Mouse (Mus musculus): ENCODE data around the gene Wdr91.

- TF ChIP-seq ZC3H11A (IDR thresholded peaks at IDR 0.05; ENCODE audit: borderline replicate concordance, low read depth, low read length) (no peak), CHD2 (IDR thresholded peaks at IDR 0.05; ENCODE audit: low read depth, low read length) (no peak), MAFK (IDR thresholded peaks at IDR 0.05; ENCODE audit: insufficient read depth, low read depth, low read length) (no peak), ZNF384 (IDR thresholded peaks at IDR 0.05; ENCODE audit: low read depth, low read length) (no peak), HCFC1 (IDR thresholded peaks at IDR 0.05; ENCODE audit: borderline replicate concordance, insufficient read depth, low read length) (no peak)
Observed at GRCm38 (mm10) chr6:34867995-34868350, 42.7 kb downstream of the Wdr91 start.
